Mouse (Mus musculus) ES-Bruce4 (cell line): ENCODE measurements around the gene Insr. TPM values are rescaled to one million over a fixed set of nuclear protein-coding genes. Genes with fewer than 3 reads are reported as not detected.

Experiments used
- H3K27ac ChIP-seq: 2 replicates; pipeline ENCODE4 v1.5.1; 2012; ENCODE audit warnings: low read length, inconsistent platforms; ENCODE audit not compliant: insufficient read depth
- H3K27me3 ChIP-seq: 2 replicates; pipeline ENCODE4 v1.6.1; 2012; ENCODE audit warnings: mild to moderate bottlenecking, low read length, inconsistent platforms; ENCODE audit not compliant: control insufficient read depth, poor library complexity, insufficient read depth, severe bottlenecking
- H3K36me3 ChIP-seq: 2 replicates; pipeline ENCODE4 v1.6.1; 2012; ENCODE audit warnings: inconsistent platforms, mild to moderate bottlenecking, low read length, moderate library complexity; ENCODE audit not compliant: control insufficient read depth, poor library complexity, insufficient read depth, severe bottlenecking
- H3K4me1 ChIP-seq: one replicate; pipeline ENCODE4 v1.8.1; 2011; ENCODE audit warnings: low read length; ENCODE audit not compliant: control insufficient read depth, insufficient read depth
- H3K4me3 ChIP-seq: 2 replicates; pipeline ENCODE4 v1.5.1; 2011; ENCODE audit warnings: low read depth, mild to moderate bottlenecking, low read length
- H3K9ac ChIP-seq: 2 replicates; pipeline ENCODE4 v1.6.1; 2012; ENCODE audit warnings: low read depth, mild to moderate bottlenecking, inconsistent platforms; ENCODE audit not compliant: poor library complexity, severe bottlenecking
- H3K9me3 ChIP-seq: replicated peaks from 2 replicates; pipeline ENCODE4 v1.6.1; 2012; ENCODE audit warnings: mild to moderate bottlenecking, low read length, inconsistent platforms; ENCODE audit not compliant: control insufficient read depth, poor library complexity, insufficient read depth, severe bottlenecking
- CTCF ChIP-seq: IDR thresholded peaks from one replicate; pipeline ENCODE4 v1.8.1; 2011; ENCODE audit warnings: low read depth, low read length
- EP300 ChIP-seq: IDR thresholded peaks from 2 replicates; pipeline ENCODE4 v1.6.1; 2011; ENCODE audit warnings: low read depth, low read length; ENCODE audit not compliant: insufficient read depth
- POLR2A ChIP-seq: IDR thresholded peaks from one replicate; pipeline ENCODE4 v1.8.1; 2011; ENCODE audit warnings: low read length; ENCODE audit not compliant: insufficient read depth
- polyA plus RNA-seq: library from polyadenylated mRNA; stranded (reverse); fragments of >200 nt; gene quantifications from 2 replicates; pipeline ENCODE4 v1.2.4, GENCODE M21; 2011; ENCODE audit warnings: low read depth; ENCODE audit not compliant: missing spikeins, insufficient read depth, insufficient read length

Gene Insr
- polyA plus RNA-seq, 1 experiment = 30.9 TPM

GRCm38 (mm10) chr8:3225731-3226130 lies 53.7 kb downstream of the Insr start:
- no peak overlapping the region for H3K4me3 ChIP-seq
- no peaks in the 10 kb centered on the region for H3K27me3 ChIP-seq
- no peak overlapping the region for H3K27ac ChIP-seq

GRCm38 (mm10) chr8:3225184-3225583 lies 54.2 kb downstream of the Insr start:
- no peaks in the 10 kb centered on the region for H3K36me3 ChIP-seq
- TF ChIP-seq EP300 = no peak
- TF ChIP-seq POLR2A = no peak
- TF ChIP-seq CTCF = no peak
- no peak overlapping the region for H3K9ac ChIP-seq
- no peaks in the 10 kb centered on the region for H3K27me3 ChIP-seq
- no peak overlapping the region for H3K27ac ChIP-seq
- no peak overlapping the region for H3K4me3 ChIP-seq
- no peaks in the 10 kb centered on the region for H3K9me3 ChIP-seq
- H3K4me1 ChIP-seq = no peaks in the 10 kb centered on the region

More at GRCm38 (mm10) chr8:3225731-3226130, 53.7 kb downstream of the Insr start:
- no peaks in the 10 kb centered on the region for H3K9me3 ChIP-seq
- no peaks in the 10 kb centered on the region for H3K4me1 ChIP-seq
- TF ChIP-seq POLR2A (no peak), CTCF (no peak), EP300 (no peak)
- no peak overlapping the region for H3K9ac ChIP-seq
- H3K36me3 ChIP-seq = no peaks in the 10 kb centered on the region

DNA sequence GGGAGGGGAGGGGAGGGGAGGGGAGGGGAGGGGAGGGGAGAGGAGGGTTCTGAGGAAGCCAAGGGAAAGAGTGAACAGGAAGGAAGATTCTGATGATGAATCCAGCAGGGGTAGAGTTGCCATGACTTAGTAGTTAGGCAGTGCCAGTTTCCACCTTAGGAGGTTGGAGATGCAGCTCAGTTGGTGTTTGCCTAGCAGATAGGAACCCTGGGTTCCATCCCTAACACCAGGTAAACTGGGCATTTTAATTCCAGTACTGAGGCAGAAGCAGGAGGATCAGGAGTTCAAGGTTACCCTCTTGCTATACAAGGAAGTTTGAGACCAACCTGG lies 56.8 kb downstream of the Insr start:
- H3K4me1 ChIP-seq = no peaks in the 10 kb centered on the region
- no peak overlapping the region for H3K9ac ChIP-seq
- H3K9me3 ChIP-seq = no peaks in the 10 kb centered on the region
- H3K27me3 ChIP-seq = no peaks in the 10 kb centered on the region
- no peak for TF ChIP-seq EP300
- TF ChIP-seq POLR2A = no peak
- no peak for TF ChIP-seq CTCF
- H3K4me3 ChIP-seq = no peak overlapping the region
- no peak overlapping the region for H3K27ac ChIP-seq
- no peaks in the 10 kb centered on the region for H3K36me3 ChIP-seq

GRCm38 (mm10) chr8:3221960-3222635 lies 57.3 kb downstream of the Insr start:
- Histone ChIP-seq H3K4me3 (peak overlapping the region; percentile 31; the same call in 1 of the 2 replicates), H3K4me1 (no peaks in the 10 kb centered on the region), H3K27ac (no peak overlapping the region), H3K36me3 (no peaks in the 10 kb centered on the region), H3K9ac (peak overlapping the region; percentile 67), H3K9me3 (no peaks in the 10 kb centered on the region), H3K27me3 (no peaks in the 10 kb centered on the region)
- TF ChIP-seq CTCF = no peak
- no peak for TF ChIP-seq POLR2A

- no peaks in the 10 kb centered on the region for H3K36me3 ChIP-seq
- H3K4me3 ChIP-seq = peak overlapping the region; percentile 77
- H3K27ac ChIP-seq = no peak overlapping the region
Measured at GRCm38 (mm10) chr8:3221047-3221959, 58.1 kb downstream of the Insr start.

GRCm38 (mm10) chr8:3220502-3220901 lies 58.9 kb downstream of the Insr start:
- Histone ChIP-seq H3K36me3 (no peaks in the 10 kb centered on the region), H3K4me3 (peak overlapping the region; percentile 39), H3K27me3 (no peaks in the 10 kb centered on the region), H3K9me3 (no peaks in the 10 kb centered on the region), H3K4me1 (no peaks in the 10 kb centered on the region), H3K9ac (peak overlapping the region; percentile 66), H3K27ac (no peak overlapping the region)
- TF ChIP-seq EP300 (no peak), CTCF (no peak), POLR2A (no peak)

More at GRCm38 (mm10) chr8:3221047-3221959, 58.1 kb downstream of the Insr start:
- Histone ChIP-seq H3K4me1 (no peaks in the 10 kb centered on the region), H3K9me3 (no peaks in the 10 kb centered on the region), H3K9ac (peak overlapping the region; percentile 67), H3K27me3 (no peaks in the 10 kb centered on the region)
- TF ChIP-seq CTCF (no peak), EP300 (no peak; the same call in 1 of the 2 replicates), POLR2A (no peak)
